Mouse (Mus musculus): ENCODE results near the gene Ccdc105.

The Ccdc105 gene

GRCm38 (mm10) chr10:78752452-78753191 lies at the start of gene Ccdc105:
TSS of gene Ccdc105 (minus strand) at chr10:78753065.
- peak; percentile 9 for DNase-seq

- DNase-seq: no peak
Observed at GRCm38 (mm10) chr10:78801449-78801848, 48.6 kb upstream of the Ccdc105 start.

- no peak for DNase-seq
Observed at GRCm38 (mm10) chr10:78790561-78790960, 37.7 kb upstream of the Ccdc105 start.

GRCm38 (mm10) chr10:78787566-78788087 lies 34.8 kb upstream of the Ccdc105 start:
- peak; percentile 49 for DNase-seq

GRCm38 (mm10) chr10:78779981-78780651 lies 27.3 kb upstream of the Ccdc105 start, which contains the start of gene Slc1a6:
TSS of gene Slc1a6 (plus strand) at chr10:78780496.
- DNase-seq: peak; percentile 11

GRCm38 (mm10) chr10:78779527-78779926 lies 26.7 kb upstream of the Ccdc105 start:
- DNase-seq: no peak

- no peak for DNase-seq
Observed at GRCm38 (mm10) chr10:78775830-78776229, 23.0 kb upstream of the Ccdc105 start.

GRCm38 (mm10) chr10:78765570-78765969 lies 12.7 kb upstream of the Ccdc105 start:
- no peak for DNase-seq

- DNase-seq: peak; percentile 73
Observed at GRCm38 (mm10) chr10:78756021-78756420, 3.2 kb upstream of the Ccdc105 start.

GRCm38 (mm10) chr10:78748946-78749345 lies 3.9 kb downstream of the Ccdc105 start:
- DNase-seq: no peak

- no peak for DNase-seq
Observed at GRCm38 (mm10) chr10:78748161-78748560, 4.7 kb downstream of the Ccdc105 start.

- DNase-seq: no peak
Observed at GRCm38 (mm10) chr10:78747035-78747721, 5.7 kb downstream of the Ccdc105 start.

GRCm38 (mm10) chr10:78745453-78746232 lies 7.2 kb downstream of the Ccdc105 start:
- DNase-seq: no peak

- no peak for DNase-seq
Observed at GRCm38 (mm10) chr10:78743721-78744120, 9.1 kb downstream of the Ccdc105 start.

GRCm38 (mm10) chr10:78739821-78740220 lies 13.0 kb downstream of the Ccdc105 start:
- no peak for DNase-seq

GRCm38 (mm10) chr10:78727876-78728275 lies 25.0 kb downstream of the Ccdc105 start:
- DNase-seq: no peak

GRCm38 (mm10) chr10:78727035-78727434 lies 25.8 kb downstream of the Ccdc105 start:
- no peak for DNase-seq

- DNase-seq: no peak
Observed at GRCm38 (mm10) chr10:78723416-78723815, 29.4 kb downstream of the Ccdc105 start.

GRCm38 (mm10) chr10:78722654-78723053 lies 30.2 kb downstream of the Ccdc105 start:
- DNase-seq: no peak

- no peak for DNase-seq
Observed at GRCm38 (mm10) chr10:78722036-78722435, 30.8 kb downstream of the Ccdc105 start.

GRCm38 (mm10) chr10:78718056-78718455 lies 34.8 kb downstream of the Ccdc105 start, which contains the start of gene Casp14:
TSS of gene Casp14 (minus strand) at chr10:78718294.
- no peak for DNase-seq

- no peak for DNase-seq
Observed at GRCm38 (mm10) chr10:78716231-78716630, 36.6 kb downstream of the Ccdc105 start.

All from kidney, adult 18-20 months (tissue).